Mouse (Mus musculus): ENCODE results near the gene Pacs2.

DNA sequence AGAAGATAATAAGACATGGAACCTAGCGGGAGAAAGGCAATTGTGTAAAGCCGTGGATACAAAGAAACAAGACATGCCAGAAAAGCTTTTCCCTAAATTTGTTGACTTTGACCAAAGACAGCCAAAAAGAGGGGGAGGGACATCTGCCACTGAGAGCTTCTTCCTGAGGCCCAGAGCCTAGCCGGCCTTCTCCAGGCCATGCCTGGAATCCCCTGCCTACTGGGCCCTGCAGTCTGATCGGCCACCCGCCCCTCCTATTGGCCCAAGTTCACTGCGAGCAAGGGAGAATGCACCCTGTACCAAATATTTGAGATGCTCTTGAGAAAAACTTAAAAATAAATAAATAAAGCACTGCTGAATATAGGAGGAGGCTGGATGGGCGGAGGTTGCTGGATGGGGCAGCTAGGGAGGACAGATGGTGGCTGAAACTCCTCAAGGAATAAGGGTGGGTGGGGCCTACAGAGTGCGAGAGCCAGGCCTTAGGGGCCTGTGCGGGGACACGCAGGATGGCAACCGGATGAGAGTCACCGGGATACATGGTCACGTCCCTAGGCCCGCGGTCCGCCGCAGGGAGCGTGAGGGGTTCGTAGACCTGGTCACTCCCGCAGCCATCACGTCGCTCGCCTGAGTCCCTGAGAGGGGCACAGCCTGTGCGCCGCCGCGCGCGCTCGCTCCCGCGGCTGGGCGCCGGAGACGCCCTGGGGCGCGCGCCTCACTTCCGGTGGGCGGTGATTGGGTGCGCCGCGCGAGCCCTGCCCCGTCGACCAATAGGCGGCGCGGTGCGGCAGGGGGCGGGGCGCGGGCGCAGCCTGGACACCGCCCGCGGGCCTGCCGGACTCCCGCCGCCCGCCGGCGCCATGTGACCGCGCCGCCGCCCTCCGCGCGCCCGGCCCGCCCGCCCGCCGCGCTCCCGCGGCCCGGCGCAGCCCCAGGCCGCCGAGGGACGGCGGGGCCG lies at the start of gene Pacs2:
- TF ChIP-seq POLR2A (IDR thresholded peaks at IDR 0.05; ENCODE audit: insufficient read length, low read depth) (peak; percentile 97), MYOD1 (IDR thresholded peaks at IDR 0.05; ENCODE audit: control insufficient read depth in 1 of 3, insufficient read length in 2 of 3, low read depth in 2 of 3) (no peak)
